Mouse (Mus musculus): ENCODE results near the gene Tmprss11d. TPM values are rescaled to one million over a fixed set of nuclear protein-coding genes. Genes with fewer than 3 reads are reported as not detected.

Tmprss11d gene
- total RNA-seq (2012; rRNA removed), result 2.1 and 2.5 TPM in 2 replicates

DNA sequence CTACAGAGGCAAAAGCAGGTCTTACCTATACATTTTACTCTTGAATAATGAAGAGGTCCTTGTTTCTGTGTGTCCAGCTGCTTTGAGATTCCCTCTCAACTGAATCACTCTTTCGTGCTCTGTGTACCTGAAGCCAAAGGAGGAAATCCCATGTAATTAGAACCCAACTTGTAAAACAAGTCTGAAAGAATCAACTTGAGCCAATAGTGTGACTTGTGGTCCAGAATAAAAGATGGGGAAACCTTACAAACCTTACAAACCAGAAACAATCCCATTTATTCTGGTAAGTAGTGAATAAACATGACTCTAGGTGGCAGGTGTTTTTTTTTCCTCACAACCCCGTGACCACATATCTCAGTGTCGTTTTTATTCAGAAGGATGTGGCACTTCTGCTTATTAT, at the start of gene Tmprss11d:
Gene Tmprss11d, minus strand, starts transcription at position 101 of the 400 bp plus-strand sequence.
- Histone ChIP-seq H3K4me1 (ENCODE audit: control insufficient read depth in 2 of 2, insufficient read depth in 2 of 2, low read length in 2 of 2, poor library complexity in 1 of 2) (no peaks in the 10 kb centered on the region), H3K27ac (ENCODE audit: insufficient read depth, low read depth, low read length, poor library complexity, severe bottlenecking) (no peak within 1 kb of the TSS), H3K9me3 (ENCODE audit: control insufficient read depth, insufficient read depth, low read depth, low read length) (no peaks in the 10 kb centered on the region), H3K9ac (ENCODE audit: insufficient read depth, low read depth, low read length, poor library complexity, severe bottlenecking) (no peak within 1 kb of the TSS), H3K4me3 (ENCODE audit: insufficient read depth in 1 of 2, low read depth in 1 of 2, low read length in 2 of 2, poor library complexity in 1 of 2, severe bottlenecking in 1 of 2) (no peak within 1 kb of the TSS), H3K36me3 (ENCODE audit: control insufficient read depth, insufficient read depth, low read length, poor library complexity, severe bottlenecking) (no peaks in the 10 kb centered on the region)
- no peak for DNase-seq (ENCODE audit: low read depth, low spot score)
- in situ Hi-C loops (cut with MboI; ENCODE audit: low sequenced_read_pairs in 2 of 2, unreplicated experiment in 2 of 2), result no loop called here
- TF ChIP-seq CHD2 (IDR thresholded peaks at IDR 0.05; ENCODE audit: low read depth, low read length) (no peak), MAFK (IDR thresholded peaks at IDR 0.05; ENCODE audit: insufficient read depth, low read depth, low read length) (no peak), HCFC1 (IDR thresholded peaks at IDR 0.05; ENCODE audit: borderline replicate concordance, insufficient read depth, low read length) (no peak), ZC3H11A (IDR thresholded peaks at IDR 0.05; ENCODE audit: borderline replicate concordance, low read depth, low read length) (no peak), ZNF384 (IDR thresholded peaks at IDR 0.05; ENCODE audit: low read depth, low read length) (no peak)

DNA sequence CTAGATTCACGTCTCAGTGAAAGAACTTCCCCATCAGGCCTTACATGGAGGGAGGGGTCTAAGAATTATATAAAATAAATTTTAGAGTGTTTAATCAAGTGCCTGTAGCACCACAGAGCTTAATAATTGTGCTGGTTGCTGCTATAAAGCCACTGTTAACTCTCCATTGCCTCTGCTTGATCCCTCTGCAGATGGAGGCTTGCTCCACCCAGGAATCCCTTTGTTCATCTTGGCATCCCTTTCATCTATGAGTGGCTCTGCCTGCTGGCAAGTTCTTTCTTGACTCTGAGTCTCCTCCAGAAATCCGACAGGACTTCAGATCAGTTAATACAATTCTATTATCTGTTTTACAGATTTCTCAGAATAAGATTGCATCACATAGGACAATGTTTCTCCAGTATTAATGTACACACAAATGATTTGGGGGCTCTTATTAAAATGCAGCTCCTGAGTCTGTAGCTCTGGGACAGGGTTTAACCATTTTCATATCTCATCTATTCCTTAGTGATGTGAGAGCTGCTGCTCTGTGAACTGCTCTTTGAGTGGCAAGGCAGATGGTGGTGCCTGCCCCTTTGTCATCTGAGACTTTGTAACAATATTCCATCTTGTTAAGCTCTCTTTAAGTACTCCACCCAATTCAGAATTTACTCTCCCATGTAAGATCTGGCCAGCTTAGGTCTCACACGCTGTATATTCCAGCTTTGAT, 48.3 kb upstream of the Tmprss11d start:
- Histone ChIP-seq H3K9ac (ENCODE audit: insufficient read depth, low read depth, low read length, poor library complexity, severe bottlenecking) (no peak overlapping the region), H3K4me3 (ENCODE audit: insufficient read depth in 1 of 2, low read depth in 1 of 2, low read length in 2 of 2, poor library complexity in 1 of 2, severe bottlenecking in 1 of 2) (no peak overlapping the region), H3K9me3 (ENCODE audit: control insufficient read depth, insufficient read depth, low read depth, low read length) (no peaks in the 10 kb centered on the region), H3K27ac (ENCODE audit: insufficient read depth, low read depth, low read length, poor library complexity, severe bottlenecking) (no peak overlapping the region), H3K36me3 (ENCODE audit: control insufficient read depth, insufficient read depth, low read length, poor library complexity, severe bottlenecking) (no peaks in the 10 kb centered on the region), H3K4me1 (ENCODE audit: control insufficient read depth in 2 of 2, insufficient read depth in 2 of 2, low read length in 2 of 2, poor library complexity in 1 of 2) (no peaks in the 10 kb centered on the region)
- no peak for DNase-seq (ENCODE audit: low read depth, low spot score)
- TF ChIP-seq CHD2 (IDR thresholded peaks at IDR 0.05; ENCODE audit: low read depth, low read length) (no peak), ZNF384 (IDR thresholded peaks at IDR 0.05; ENCODE audit: low read depth, low read length) (no peak), ZC3H11A (IDR thresholded peaks at IDR 0.05; ENCODE audit: borderline replicate concordance, low read depth, low read length) (no peak), MAFK (IDR thresholded peaks at IDR 0.05; ENCODE audit: insufficient read depth, low read depth, low read length) (no peak)
- in situ Hi-C loops (cut with MboI; ENCODE audit: low sequenced_read_pairs in 2 of 2, unreplicated experiment in 2 of 2), result no loop called here

DNA sequence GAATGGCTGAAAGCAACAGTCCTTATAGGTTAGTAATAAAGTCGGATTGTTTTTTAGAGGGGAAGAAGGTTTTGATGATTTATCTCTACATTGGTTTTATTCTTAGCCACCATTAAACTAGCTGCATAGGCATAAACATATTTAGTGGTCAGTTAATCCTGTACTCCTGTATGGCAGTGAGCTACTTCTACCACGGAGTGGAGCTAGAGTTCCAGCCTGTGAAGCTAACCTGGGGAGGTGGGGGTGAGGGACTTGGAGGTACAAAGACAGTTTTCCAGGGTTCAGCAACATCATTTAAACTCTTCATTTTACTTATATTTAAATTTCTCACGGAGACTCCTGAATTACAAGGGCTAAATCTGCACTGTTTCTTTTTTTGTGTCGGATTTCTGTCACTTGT, 46.3 kb upstream of the Tmprss11d start:
- Histone ChIP-seq H3K9me3 (ENCODE audit: control insufficient read depth, insufficient read depth, low read depth, low read length) (no peaks in the 10 kb centered on the region), H3K4me1 (ENCODE audit: control insufficient read depth in 2 of 2, insufficient read depth in 2 of 2, low read length in 2 of 2, poor library complexity in 1 of 2) (no peaks in the 10 kb centered on the region), H3K27ac (ENCODE audit: insufficient read depth, low read depth, low read length, poor library complexity, severe bottlenecking) (no peak overlapping the region), H3K36me3 (ENCODE audit: control insufficient read depth, insufficient read depth, low read length, poor library complexity, severe bottlenecking) (no peaks in the 10 kb centered on the region), H3K9ac (ENCODE audit: insufficient read depth, low read depth, low read length, poor library complexity, severe bottlenecking) (no peak overlapping the region), H3K4me3 (ENCODE audit: insufficient read depth in 1 of 2, low read depth in 1 of 2, low read length in 2 of 2, poor library complexity in 1 of 2, severe bottlenecking in 1 of 2) (no peak overlapping the region)
- TF ChIP-seq ZC3H11A (IDR thresholded peaks at IDR 0.05; ENCODE audit: borderline replicate concordance, low read depth, low read length) (peak; percentile 66; the same call in 1 of the 2 replicates), ZNF384 (IDR thresholded peaks at IDR 0.05; ENCODE audit: low read depth, low read length) (no peak)
- in situ Hi-C loops (cut with MboI; ENCODE audit: low sequenced_read_pairs in 2 of 2, unreplicated experiment in 2 of 2), result loop anchor here in 1 of 2 experiments (10.0 kb wide), 2 partner anchors 65 to 225 kb away; partner anchors contain the start of gene Gnrhr
- DNase-seq (ENCODE audit: low read depth, low spot score), result peak; percentile 27

DNA sequence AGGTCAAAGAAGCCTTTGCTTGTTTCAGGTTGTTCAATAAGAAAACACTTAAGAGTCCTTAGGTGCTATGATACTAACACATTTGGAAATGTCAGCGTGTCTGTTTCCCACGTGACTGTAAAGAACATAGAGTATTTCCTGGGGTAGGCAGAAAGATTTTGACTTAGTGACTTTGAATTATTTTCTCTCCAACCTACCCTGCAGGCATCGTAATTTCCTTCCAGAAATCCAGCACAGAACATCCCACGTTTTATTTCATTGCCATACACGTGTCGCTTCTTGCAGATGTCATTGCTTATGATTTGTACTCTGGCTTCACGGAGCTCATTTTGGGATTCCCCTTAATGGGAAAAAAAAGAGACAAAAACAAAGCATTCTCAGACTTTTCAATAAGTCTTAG, 41.1 kb upstream of the Tmprss11d start:
- no peak overlapping the region for H3K4me3 ChIP-seq (ENCODE audit: insufficient read depth in 1 of 2, low read depth in 1 of 2, low read length in 2 of 2, poor library complexity in 1 of 2, severe bottlenecking in 1 of 2)
- H3K9ac ChIP-seq (ENCODE audit: insufficient read depth, low read depth, low read length, poor library complexity, severe bottlenecking), result no peak overlapping the region
- in situ Hi-C loops (cut with MboI; ENCODE audit: low sequenced_read_pairs in 2 of 2, unreplicated experiment in 2 of 2), result loop anchor here in 1 of 2 experiments (10.0 kb wide), 2 partner anchors 59 to 219 kb away; partner anchors contain the start of gene Gnrhr
- DNase-seq (ENCODE audit: low read depth, low spot score), result no peak
- TF ChIP-seq HCFC1 (IDR thresholded peaks at IDR 0.05; ENCODE audit: borderline replicate concordance, insufficient read depth, low read length) (no peak), ZC3H11A (IDR thresholded peaks at IDR 0.05; ENCODE audit: borderline replicate concordance, low read depth, low read length) (no peak), CHD2 (IDR thresholded peaks at IDR 0.05; ENCODE audit: low read depth, low read length) (no peak), ZNF384 (IDR thresholded peaks at IDR 0.05; ENCODE audit: low read depth, low read length) (no peak), MAFK (IDR thresholded peaks at IDR 0.05; ENCODE audit: insufficient read depth, low read depth, low read length) (no peak)
- H3K36me3 ChIP-seq (ENCODE audit: control insufficient read depth, insufficient read depth, low read length, poor library complexity, severe bottlenecking), result no peaks in the 10 kb centered on the region
- no peak overlapping the region for H3K27ac ChIP-seq (ENCODE audit: insufficient read depth, low read depth, low read length, poor library complexity, severe bottlenecking)
- peaks cover 0 to 3% of the 10 kb centered on the region in 2 experiments; a peak in 3 of 4 replicates for H3K4me1 ChIP-seq (ENCODE audit: control insufficient read depth in 2 of 2, insufficient read depth in 2 of 2, low read length in 2 of 2, poor library complexity in 1 of 2)
- H3K9me3 ChIP-seq (ENCODE audit: control insufficient read depth, insufficient read depth, low read depth, low read length), result no peaks in the 10 kb centered on the region
